Comparison of ENCODE assay signal across 8 mouse cellular contexts in genomic region chr11:94676308-94676707, GRCm38 (mm10). TPM values are rescaled to one million over a fixed set of nuclear protein-coding genes. Genes with fewer than 3 reads are reported as not detected.
A peak's percentile ranks its signal among the peaks of the same experiment; 100 is the strongest.
DNase-seq lines count a peak whose midpoint lies in the region; ATAC-seq and TF ChIP-seq lines count a peak whose summit lies in the region.

No protein-coding gene starts in this region.

- WGBS in heart, embryonic 14.5 days = 41% methylated on average over 4 of the region's 4 CpGs
- 49% methylated on average over 4 of the region's 4 CpGs for WGBS in hindbrain, embryonic 15.5 days
- WGBS in midbrain, embryonic 14.5 days = 40% methylated on average over 4 of the region's 4 CpGs

- no peak for TF ChIP-seq POLR2A in bone marrow macrophage, adult 2 months (IDR thresholded peaks at IDR 0.05; ENCODE audit: borderline replicate concordance, low read depth, low read length)

- H3K9me3 ChIP-seq in heart, embryonic 14.5 days (ENCODE audit: control insufficient read depth, low read length) = 0 out of 2 replicates have a peak, but pooled peaks cover 3% of the 10 kb centered on the region
- no peaks in the 10 kb centered on the region for H3K9me3 ChIP-seq in hindbrain, embryonic 15.5 days
- no peaks in the 10 kb centered on the region for H3K9me3 ChIP-seq in midbrain, embryonic 14.5 days (ENCODE audit: control insufficient read depth, low read length)

- H3K9ac ChIP-seq in heart, embryonic 14.5 days (ENCODE audit: low read length) = peak overlapping the region; percentile 97
- peak overlapping the region; percentile 88 for H3K9ac ChIP-seq in hindbrain, embryonic 15.5 days
- H3K9ac ChIP-seq in midbrain, embryonic 14.5 days (replicated peaks; ENCODE audit: low read length) = peak overlapping the region; percentile 95

- H3K36me3 ChIP-seq in heart, embryonic 14.5 days (ENCODE audit: control insufficient read depth, insufficient read depth, low read length) = no peaks in the 10 kb centered on the region
- no peaks in the 10 kb centered on the region for H3K36me3 ChIP-seq in hindbrain, embryonic 15.5 days
- H3K36me3 ChIP-seq in midbrain, embryonic 14.5 days (ENCODE audit: control insufficient read depth, insufficient read depth, low read length) = no peaks in the 10 kb centered on the region

- no peak overlapping the region for H3K27ac ChIP-seq in heart, embryonic 14.5 days (replicated peaks in 1 of 2; ENCODE audit: control insufficient read depth in 1 of 2, insufficient read depth in 1 of 2, low read depth in 2 of 2, low read length in 2 of 2)
- no peak overlapping the region for H3K27ac ChIP-seq in bone marrow macrophage, adult 2 months (ENCODE audit: insufficient read depth, low read depth, low read length)
- H3K27ac ChIP-seq in hindbrain, embryonic 15.5 days (replicated peaks) = no peak overlapping the region
- H3K27ac ChIP-seq in midbrain, embryonic 14.5 days (replicated peaks; ENCODE audit: low read depth, low read length) = peak overlapping the region; percentile 92; the same call in 1 of the 2 replicates

- no peaks in the 10 kb centered on the region for H3K27me3 ChIP-seq in heart, embryonic 14.5 days (ENCODE audit: control insufficient read depth, insufficient read depth, low read length)
- H3K27me3 ChIP-seq in hindbrain, embryonic 15.5 days = no peaks in the 10 kb centered on the region
- H3K27me3 ChIP-seq in midbrain, embryonic 14.5 days (ENCODE audit: control insufficient read depth, insufficient read depth, low read length) = no peaks in the 10 kb centered on the region

- DNase-seq in heart, postnatal 14 days = no peak
- no peak for DNase-seq in midbrain, embryonic 14.5 days
- no peak for DNase-seq in urinary bladder, adult 2 months (ENCODE audit: low spot score)
- DNase-seq in yolk sac, embryonic 10.5 days (ENCODE audit: low spot score) = no peak
- DNase-seq in spleen, adult 18-20 months = no peak

- no peak for ATAC-seq in heart, embryonic 14.5 days (ENCODE audit: insufficient number of reproducible peaks, insufficient read depth, low FRiP score, low read depth)
- ATAC-seq in hindbrain, embryonic 15.5 days (ENCODE audit: low FRiP score, low read depth) = no peak
- ATAC-seq in midbrain, embryonic 14.5 days (ENCODE audit: low FRiP score, low TSS enrichment) = no peak

- H3K4me3 ChIP-seq in heart, embryonic 14.5 days (ENCODE audit: control insufficient read depth in 1 of 2, insufficient read depth in 1 of 2, low read depth in 1 of 2, low read length in 2 of 2) = peak overlapping the region; percentile 79 to 95
- peak overlapping the region; percentile 91 for H3K4me3 ChIP-seq in bone marrow macrophage, adult 2 months (ENCODE audit: insufficient read depth, low read length)
- H3K4me3 ChIP-seq in hindbrain, embryonic 15.5 days = peak overlapping the region; percentile 91
- H3K4me3 ChIP-seq in midbrain, embryonic 14.5 days (replicated peaks; ENCODE audit: low read depth, low read length) = peak overlapping the region; percentile 81

- peaks cover 15 to 21% of the 10 kb centered on the region in 2 experiments for H3K4me1 ChIP-seq in heart, embryonic 14.5 days (ENCODE audit: control insufficient read depth in 2 of 2, insufficient read depth in 2 of 2, low read length in 2 of 2)
- peaks cover 35% of the 10 kb centered on the region for H3K4me1 ChIP-seq in bone marrow macrophage, adult 2 months (ENCODE audit: control insufficient read depth, insufficient read depth, low read length)
- H3K4me1 ChIP-seq in hindbrain, embryonic 15.5 days (replicated peaks) = peaks cover 32% of the 10 kb centered on the region
- H3K4me1 ChIP-seq in midbrain, embryonic 14.5 days (ENCODE audit: control insufficient read depth, insufficient read depth, low read length) = peaks cover 10% of the 10 kb centered on the region

- TF ChIP-seq CTCF in bone marrow macrophage, adult 2 months (IDR thresholded peaks at IDR 0.05; ENCODE audit: low read depth, low read length) = no peak

- intact Hi-C loops in heart, postnatal 14 days (cut with DNase I) = loop anchor here (2.0 kb wide), 1 partner anchor 22 kb away; no protein-coding TSS in a partner anchor

- H3K4me2 ChIP-seq in heart, embryonic 14.5 days (ENCODE audit: low read length) = peak overlapping the region; percentile 88
- peak overlapping the region; percentile 71 for H3K4me2 ChIP-seq in hindbrain, embryonic 15.5 days
- H3K4me2 ChIP-seq in midbrain, embryonic 14.5 days (ENCODE audit: low read length) = peak overlapping the region; percentile 88

RNA-seq across cellular contexts. Expression of gene Xylt2, which starts 1.0 kb away (rescaled TPM):
- 10.4 and 13.8 TPM in 2 replicates for polyA plus RNA-seq in heart, embryonic 14.5 days (2014; fragmentation: Nextera tagmentation; extraction: Ambion mirVana)
- total RNA-seq in heart, postnatal 14 days (2021) = 10 to 100 TPM; 12.5 to 15.1 TPM
- polyA plus RNA-seq in bone marrow macrophage, adult 2 months (2012; ENCODE audit: insufficient read depth, insufficient read length, missing spikeins) = 186 and 188 TPM in 2 replicates
- 13.6 and 15.1 TPM in 2 replicates for polyA plus RNA-seq in hindbrain, embryonic 15.5 days (2015; fragmentation: Nextera tagmentation; extraction: Ambion mirVana)
- polyA plus RNA-seq in midbrain, embryonic 14.5 days (2014; fragmentation: Nextera tagmentation; extraction: Ambion mirVana) = 11.0 and 13.0 TPM in 2 replicates
- polyA plus RNA-seq in urinary bladder, adult 2 months (2012; rRNA removed) = 12.7 and 15.9 TPM in 2 replicates

RNA-seq across cellular contexts. Expression of gene Eme1, which starts 22.5 kb away (rescaled TPM):
- polyA plus RNA-seq in heart, embryonic 14.5 days (2014; fragmentation: Nextera tagmentation; extraction: Ambion mirVana) = 10.2 and 11.7 TPM in 2 replicates
- total RNA-seq in heart, postnatal 14 days (2021) = 1 to 10 TPM in 1 of 2 experiments, under 1 TPM in 1; 0.45 to 1.5 TPM
- polyA plus RNA-seq in bone marrow macrophage, adult 2 months (2012; ENCODE audit: insufficient read depth, insufficient read length, missing spikeins) = 4.1 and 7.5 TPM in 2 replicates
- polyA plus RNA-seq in hindbrain, embryonic 15.5 days (2015; fragmentation: Nextera tagmentation; extraction: Ambion mirVana) = 4.0 and 5.8 TPM in 2 replicates
- polyA plus RNA-seq in midbrain, embryonic 14.5 days (2014; fragmentation: Nextera tagmentation; extraction: Ambion mirVana) = 2.2 and 4.4 TPM in 2 replicates
- polyA plus RNA-seq in urinary bladder, adult 2 months (2012; rRNA removed) = 0.52 and 0.53 TPM in 2 replicates

RNA-seq across cellular contexts. Expression of gene Mrpl27, which starts 22.7 kb away (rescaled TPM):
- polyA plus RNA-seq in heart, embryonic 14.5 days (2014; fragmentation: Nextera tagmentation; extraction: Ambion mirVana) = 131 and 147 TPM in 2 replicates
- total RNA-seq in heart, postnatal 14 days (2021) = 10 to 100 TPM; 57.1 to 62.9 TPM
- polyA plus RNA-seq in bone marrow macrophage, adult 2 months (2012; ENCODE audit: insufficient read depth, insufficient read length, missing spikeins) = 65.1 and 74.4 TPM in 2 replicates
- 139 and 155 TPM in 2 replicates for polyA plus RNA-seq in hindbrain, embryonic 15.5 days (2015; fragmentation: Nextera tagmentation; extraction: Ambion mirVana)
- 115 and 131 TPM in 2 replicates for polyA plus RNA-seq in midbrain, embryonic 14.5 days (2014; fragmentation: Nextera tagmentation; extraction: Ambion mirVana)
- 93.5 and 105 TPM in 2 replicates for polyA plus RNA-seq in urinary bladder, adult 2 months (2012; rRNA removed)

RNA-seq across cellular contexts. Expression of gene Gm11541, which starts 28.0 kb away (rescaled TPM):
- polyA plus RNA-seq in heart, embryonic 14.5 days (2014; fragmentation: Nextera tagmentation; extraction: Ambion mirVana) = not detected in 2 replicates
- total RNA-seq in heart, postnatal 14 days (2021) = not detected
- polyA plus RNA-seq in bone marrow macrophage, adult 2 months (2012; ENCODE audit: insufficient read depth, insufficient read length, missing spikeins) = not detected in 2 replicates
- polyA plus RNA-seq in hindbrain, embryonic 15.5 days (2015; fragmentation: Nextera tagmentation; extraction: Ambion mirVana) = 0.17 and 0.30 TPM in 2 replicates
- not detected in 2 replicates for polyA plus RNA-seq in midbrain, embryonic 14.5 days (2014; fragmentation: Nextera tagmentation; extraction: Ambion mirVana)
- polyA plus RNA-seq in urinary bladder, adult 2 months (2012; rRNA removed) = not detected in 2 replicates

RNA-seq across cellular contexts. Expression of gene Lrrc59, which starts 46.7 kb away (rescaled TPM):
- polyA plus RNA-seq in heart, embryonic 14.5 days (2014; fragmentation: Nextera tagmentation; extraction: Ambion mirVana) = 104 and 110 TPM in 2 replicates
- 10 to 100 TPM; 34.7 to 37.3 TPM for total RNA-seq in heart, postnatal 14 days (2021)
- 48.9 and 57.6 TPM in 2 replicates for polyA plus RNA-seq in bone marrow macrophage, adult 2 months (2012; ENCODE audit: insufficient read depth, insufficient read length, missing spikeins)
- 160 and 164 TPM in 2 replicates for polyA plus RNA-seq in hindbrain, embryonic 15.5 days (2015; fragmentation: Nextera tagmentation; extraction: Ambion mirVana)
- 118 and 138 TPM in 2 replicates for polyA plus RNA-seq in midbrain, embryonic 14.5 days (2014; fragmentation: Nextera tagmentation; extraction: Ambion mirVana)
- polyA plus RNA-seq in urinary bladder, adult 2 months (2012; rRNA removed) = 62.8 and 64.7 TPM in 2 replicates

Comparison
In these comparisons a context has a peak if more than half of its experiments do, and no peak if none do; other contexts are left out.
1. RNA of gene Xylt2, which starts 1.0 kb away (polyA plus RNA-seq): 186 to 188 TPM in bone marrow macrophage, adult 2 months; 13.6 to 15.1 TPM in hindbrain, embryonic 15.5 days, 10.4 to 13.8 TPM in heart, embryonic 14.5 days, 11.0 to 13.0 TPM in midbrain, embryonic 14.5 days and 12.7 to 15.9 TPM in urinary bladder, adult 2 months; every median in the first group is over 10 times any median in the second.
2. Peak in every context shown above with its lines, with median percentiles within 50 percentile points of each other: H3K4me2 ChIP-seq, H3K4me3 ChIP-seq and H3K9ac ChIP-seq.